Mouse (Mus musculus) bone marrow macrophage, adult 2 months (primary cell): ENCODE results near the gene Dcps.
"Not testable (repeated sequence)": the region's sequence is repeated elsewhere in the genome, so short reads cannot be mapped to it uniquely, and the experiment has no call there.

Experiments used
- CTCF ChIP-seq: IDR thresholded peaks from 2 replicates; pipeline ENCODE4 v1.5.1; 2012; ENCODE audit warnings: low read depth, mild to moderate bottlenecking, low read length, moderate library complexity
- POLR2A ChIP-seq: IDR thresholded peaks from 2 replicates; pipeline ENCODE4 v1.6.1; 2012; ENCODE audit warnings: mild to moderate bottlenecking, low read depth, low read length, borderline replicate concordance

GRCm38 (mm10) chr9:35147261-35147660, 28.6 kb downstream of the Dcps start:
- TF ChIP-seq CTCF, POLR2A: not testable (repeated sequence)
